Mouse (Mus musculus): Measurements from ENCODE around the gene Ttc17.

Gene Ttc17

DNA sequence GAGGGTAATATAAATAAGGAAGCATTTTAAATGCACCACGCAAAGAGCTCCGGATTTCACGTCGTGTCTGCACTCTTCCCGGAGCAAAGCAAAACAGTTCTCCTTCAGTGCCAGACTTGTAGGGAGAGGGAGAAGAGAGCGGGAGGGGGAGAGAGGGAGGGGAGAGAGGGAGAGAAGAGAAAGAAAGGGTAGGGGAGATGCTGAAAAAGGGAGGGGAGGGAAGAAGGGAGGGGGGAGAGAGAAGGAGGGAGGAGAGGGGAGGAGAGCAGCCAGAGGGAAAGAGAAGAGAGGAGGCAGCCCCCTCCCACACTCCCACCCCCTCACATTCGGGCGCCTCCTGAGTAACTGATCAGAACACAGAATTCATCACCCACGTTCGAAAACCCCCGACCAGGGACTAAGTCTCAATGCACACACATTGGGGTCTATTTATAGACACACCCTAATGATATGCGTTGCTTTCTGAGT is 141.8 kb downstream of the Ttc17 start:
- in situ Hi-C loops (cut with MboI; ENCODE audit: unreplicated experiment in 2 of 2): no loop called here

DNA sequence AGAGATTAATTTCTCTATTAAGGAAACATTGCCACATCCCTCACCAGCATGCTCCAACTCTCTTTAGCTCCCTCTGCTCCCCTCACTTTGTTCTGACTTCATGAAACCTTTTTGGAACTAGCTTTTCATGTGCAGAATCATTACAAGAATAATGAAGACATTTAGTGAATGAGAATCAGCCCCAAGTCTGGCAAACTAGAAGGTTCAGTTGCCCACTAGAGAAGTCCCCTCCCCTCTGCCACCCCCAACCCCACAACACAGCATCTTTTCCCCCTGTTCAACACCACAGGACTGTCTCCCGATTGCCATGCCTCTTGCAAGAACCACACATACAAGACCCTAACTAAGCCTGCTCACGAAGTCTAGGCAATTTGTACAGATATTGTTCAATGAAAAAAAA is 142.5 kb downstream of the Ttc17 start:
- in situ Hi-C loops (cut with MboI; ENCODE audit: unreplicated experiment in 2 of 2): no loop called here

- in situ Hi-C loops (cut with MboI; ENCODE audit: unreplicated experiment in 2 of 2): no loop called here
Observed at GRCm38 (mm10) chr2:94263530-94263937, 143.0 kb downstream of the Ttc17 start.

GRCm38 (mm10) chr2:94262917-94263529 is 143.5 kb downstream of the Ttc17 start:
- in situ Hi-C loops (cut with MboI; ENCODE audit: unreplicated experiment in 2 of 2): no loop called here

DNA sequence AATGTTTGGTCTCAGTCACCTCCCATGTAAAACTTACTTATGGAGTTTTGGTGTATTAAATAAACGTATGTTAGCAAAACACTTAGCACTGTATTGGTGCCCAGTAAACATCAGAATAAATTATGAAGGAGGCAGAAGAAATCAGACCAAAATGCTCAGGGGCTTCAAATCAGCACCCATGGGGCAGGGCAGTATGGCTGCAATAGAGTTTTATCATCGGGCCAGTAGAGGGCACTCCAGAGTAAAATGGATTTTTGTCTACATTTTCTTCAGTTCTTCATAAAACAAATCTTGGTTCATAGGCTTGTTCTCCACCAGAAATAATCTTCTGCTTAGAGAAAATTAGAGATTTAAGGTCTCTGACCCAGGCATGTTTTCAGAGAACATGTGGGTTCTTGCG is 152.4 kb downstream of the Ttc17 start:
- in situ Hi-C loops (cut with MboI; ENCODE audit: unreplicated experiment in 2 of 2): no loop called here
